Mouse (Mus musculus): ENCODE measurements at regions not wholly inside any gene's neighbourhood (a gene's known extent, or its start where the extent isn't known, plus 50 kb on each side); places are given as distances from the start of the nearest gene placed in this dataset.

DNA sequence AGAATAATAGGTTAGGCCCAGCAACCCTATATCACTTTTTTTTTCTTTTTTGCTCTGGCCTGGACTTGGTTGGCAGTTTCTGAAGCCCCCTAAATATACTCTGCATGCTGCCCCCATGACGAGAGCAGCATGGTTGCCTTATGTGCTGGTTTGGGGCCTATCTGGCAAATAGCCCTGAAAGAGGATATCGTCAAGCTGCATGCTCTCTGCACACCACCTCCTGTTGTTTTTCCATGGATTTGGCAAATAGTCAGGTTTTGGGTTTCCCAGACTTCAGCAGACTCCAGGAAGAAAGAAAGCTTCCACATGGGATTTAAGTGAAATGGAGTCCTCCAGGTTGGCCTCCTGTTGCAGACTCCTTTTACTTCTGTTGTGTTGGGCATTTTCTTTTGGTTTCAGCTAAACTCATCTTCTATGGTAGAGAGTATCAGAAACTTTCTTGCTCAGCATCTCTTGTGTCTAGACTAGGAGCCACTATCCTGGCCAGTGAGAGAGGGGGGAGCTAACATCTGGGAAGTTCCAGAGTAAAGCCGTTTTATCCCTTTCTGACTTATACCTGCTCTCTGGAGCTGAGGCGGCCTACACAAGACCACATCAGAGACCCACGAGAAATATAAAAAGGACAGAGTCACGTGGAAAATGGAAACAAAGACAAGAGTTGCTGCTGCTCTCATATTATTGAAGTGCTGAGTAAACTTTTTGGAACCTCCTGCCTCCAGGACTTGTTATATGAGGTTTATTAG is 140.4 kb upstream of the Egfl6 start:
- no peak for DNase-seq (ENCODE audit: low spot score)

DNA sequence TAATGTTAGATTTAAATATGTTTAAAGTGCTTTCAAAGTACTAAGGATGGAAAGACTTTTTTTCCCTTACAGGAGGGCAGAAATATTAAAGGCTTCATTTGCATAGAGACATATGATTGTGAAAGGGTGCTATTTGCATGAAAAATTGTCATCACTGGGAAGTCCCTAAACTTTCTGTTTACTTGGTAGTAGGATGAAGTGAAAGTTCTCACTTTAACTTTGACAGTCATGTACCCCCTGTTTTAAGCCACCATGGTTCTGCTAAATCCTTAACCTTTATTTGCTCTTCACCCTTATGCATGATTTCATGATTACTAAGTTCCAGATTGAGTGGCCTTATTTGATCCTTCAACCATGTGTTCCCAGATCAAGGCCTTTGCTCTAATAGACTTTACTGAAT is 132.6 kb upstream of the Egfl6 start:
- DNase-seq (ENCODE audit: low spot score), result no peak

- no peak for DNase-seq (ENCODE audit: low spot score)
These were observed 123.8 kb upstream of the Egfl6 start for GRCm38 (mm10) chrX:166709306-166709705.

DNA sequence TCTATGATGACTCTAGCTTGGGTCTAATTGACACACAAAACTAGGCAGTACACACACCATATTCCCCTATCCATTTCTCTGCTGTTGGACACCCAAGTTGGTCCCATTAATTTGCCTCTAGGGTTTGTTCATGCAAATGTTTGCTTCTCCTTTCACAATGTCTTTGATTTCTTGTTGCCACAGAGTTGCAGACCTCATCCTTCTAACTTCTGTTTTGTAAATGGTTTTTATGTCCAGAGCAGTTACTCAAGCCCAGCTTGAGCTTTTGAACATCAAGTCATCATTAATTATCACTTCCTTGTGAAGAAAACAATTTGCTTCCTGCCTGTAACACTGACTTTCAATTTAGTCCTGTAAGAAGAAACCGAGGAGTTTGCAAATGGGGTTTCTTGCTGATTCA is 122.6 kb upstream of the Egfl6 start:
- no peak for DNase-seq (ENCODE audit: low spot score)

GRCm38 (mm10) chrX:166707029-166707428 is 121.5 kb upstream of the Egfl6 start:
- no peak for DNase-seq (ENCODE audit: low spot score)

GRCm38 (mm10) chrX:166704311-166704710 is 118.8 kb upstream of the Egfl6 start:
- no peak for DNase-seq (ENCODE audit: low spot score)

GRCm38 (mm10) chrX:166694219-166694618 is 108.7 kb upstream of the Egfl6 start:
- no peak for DNase-seq (ENCODE audit: low spot score)

DNA sequence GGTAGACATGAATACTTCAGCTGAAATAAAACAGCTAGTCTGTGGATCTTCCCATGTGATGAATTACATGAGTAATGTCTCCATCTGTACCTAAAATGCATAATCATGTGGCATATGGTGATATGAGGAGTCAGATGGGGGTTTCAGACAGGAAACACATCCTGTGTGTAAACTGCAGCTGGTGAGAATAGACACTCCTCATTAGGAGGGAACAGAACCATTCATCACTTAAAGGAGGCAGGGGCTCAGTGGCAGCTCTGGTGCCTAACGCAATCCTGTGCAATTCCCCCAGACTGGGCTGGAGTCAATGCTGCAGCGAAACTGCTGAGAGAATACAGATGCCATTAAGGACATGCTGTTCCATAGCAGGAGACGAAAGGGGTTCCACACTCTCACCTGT is 103.3 kb upstream of the Egfl6 start:
- no peak for DNase-seq (ENCODE audit: low spot score)

DNA sequence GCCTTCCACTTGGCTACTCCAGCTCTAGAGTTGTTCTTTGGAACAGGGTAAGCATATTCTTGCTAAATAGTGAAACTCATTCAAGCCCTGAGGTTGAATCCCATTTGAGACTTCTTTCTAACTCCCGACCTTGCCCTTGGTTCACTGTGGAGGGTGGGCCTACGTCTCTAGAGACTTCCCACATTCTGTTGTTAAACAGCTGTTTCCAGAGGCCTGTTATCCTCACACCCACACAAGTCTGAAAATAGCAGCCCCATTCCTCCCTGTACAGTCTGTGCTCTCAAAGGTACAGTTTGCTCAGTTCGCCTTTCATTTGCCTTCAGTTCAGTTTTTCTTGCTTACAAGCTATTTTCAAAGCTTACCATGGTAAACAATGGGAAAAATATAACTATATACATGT is 87.9 kb upstream of the Egfl6 start:
- DNase-seq (ENCODE audit: low spot score), result no peak

- no peak for DNase-seq (ENCODE audit: low spot score)
These were observed 87.1 kb upstream of the Egfl6 start for GRCm38 (mm10) chrX:166672617-166673016.

DNA sequence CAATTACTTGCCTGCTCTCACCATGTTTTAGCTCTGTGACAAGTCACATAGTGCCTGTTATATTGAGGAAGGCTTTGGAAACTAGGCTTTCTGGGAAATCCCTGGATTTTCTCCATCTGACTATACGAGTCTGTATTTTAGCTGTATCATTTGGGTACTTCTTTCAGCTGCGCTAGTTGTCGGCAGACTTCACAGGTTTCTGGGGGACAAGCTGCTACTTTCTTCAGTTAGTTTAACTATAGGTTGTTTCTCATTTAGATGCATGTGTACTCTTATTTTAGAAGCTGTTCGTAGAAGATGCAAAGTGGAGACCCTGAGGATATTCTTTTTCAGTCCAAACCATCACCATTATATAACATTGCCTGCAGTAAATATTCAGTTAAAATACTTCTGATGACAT is 86.3 kb upstream of the Egfl6 start:
- no peak for DNase-seq (ENCODE audit: low spot score)

DNA sequence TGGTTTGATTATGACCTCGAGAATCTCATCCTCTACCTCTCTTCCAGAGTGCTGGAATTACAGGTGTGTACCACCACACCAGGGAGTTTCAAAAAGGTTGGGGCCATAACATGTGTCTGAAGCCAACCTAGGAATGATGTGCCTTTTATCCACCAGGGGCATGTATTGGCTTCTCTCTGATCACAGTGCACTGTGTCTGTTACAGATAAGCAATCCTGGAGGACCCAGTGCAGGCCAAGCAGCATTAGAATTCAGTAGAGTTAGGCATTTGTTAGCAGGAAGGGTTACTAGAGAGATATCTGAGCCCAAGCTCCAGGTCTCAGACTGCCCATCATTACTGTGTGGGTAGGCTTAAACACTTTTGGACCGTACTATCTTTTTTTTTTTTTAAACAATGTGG is 80.8 kb upstream of the Egfl6 start:
- no peak for DNase-seq (ENCODE audit: low spot score)

DNA sequence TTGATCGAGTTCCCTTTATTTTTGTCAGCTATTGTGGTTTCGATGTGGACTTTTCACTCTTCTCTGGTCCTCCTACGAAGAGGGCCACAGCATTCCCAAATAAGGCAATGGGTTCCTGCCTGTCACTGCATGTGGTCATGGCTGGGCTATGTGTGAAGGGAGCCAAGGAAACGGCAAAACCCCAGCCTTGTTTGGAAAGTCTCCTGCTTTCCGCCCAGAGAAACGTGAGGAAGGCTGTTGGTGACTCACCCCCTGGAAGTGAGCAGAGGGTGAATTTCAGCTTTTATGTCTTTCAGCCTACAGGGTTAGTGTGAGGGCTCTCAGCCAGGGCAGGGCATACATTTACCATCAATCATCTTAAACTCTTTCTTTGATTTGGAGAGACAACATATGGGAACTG is 76.3 kb upstream of the Egfl6 start:
- DNase-seq (ENCODE audit: low spot score), result no peak

DNA sequence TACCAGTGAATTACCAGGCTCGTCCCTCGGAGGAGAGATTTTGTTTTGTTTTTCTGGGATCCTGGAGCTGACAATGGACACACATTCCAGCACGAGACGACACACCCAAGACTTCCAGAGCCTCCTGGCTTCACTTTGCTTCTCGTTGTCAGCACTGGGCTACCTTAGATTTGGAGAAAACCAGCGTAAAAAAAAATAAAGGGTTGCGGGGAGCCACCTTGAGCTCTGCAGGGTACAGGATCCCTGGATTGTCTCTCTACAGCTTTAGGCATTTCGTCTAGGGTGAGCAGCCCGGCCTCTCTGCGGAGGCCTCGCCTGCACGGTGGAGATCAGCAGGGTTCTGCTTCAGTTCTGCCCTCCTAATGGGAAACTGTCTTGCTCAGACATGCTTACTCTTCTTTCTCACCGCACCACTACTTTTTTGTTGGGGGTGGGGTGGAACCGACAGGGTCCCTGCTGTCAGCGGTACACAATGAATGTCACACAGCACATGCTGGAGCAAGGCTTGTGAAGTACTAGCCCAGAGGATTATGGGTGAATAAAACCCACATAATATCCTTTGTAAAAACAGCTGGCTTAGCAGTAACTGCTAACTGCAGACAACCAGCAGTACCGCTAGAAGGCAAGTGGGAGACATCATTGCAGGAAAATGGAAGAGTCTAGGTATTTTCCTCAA is 75.7 kb upstream of the Egfl6 start:
- peak; percentile 8 for DNase-seq (ENCODE audit: low spot score)

DNA sequence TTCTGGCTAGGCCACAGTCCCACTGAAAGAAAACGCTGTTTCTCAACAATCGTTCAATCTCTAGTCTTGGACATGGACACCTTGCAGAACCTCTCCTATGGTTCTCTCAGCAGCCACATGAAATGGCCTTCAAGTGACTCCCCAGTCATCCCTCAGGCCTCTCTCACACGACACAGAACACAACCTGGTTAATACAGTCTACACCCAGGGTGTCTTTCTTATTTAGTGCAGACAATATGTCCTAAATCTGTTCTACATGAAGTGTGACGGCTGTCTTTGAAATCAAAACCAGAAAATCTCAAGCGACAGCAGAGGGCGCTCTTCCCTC is 75.2 kb upstream of the Egfl6 start:
- no peak for DNase-seq (ENCODE audit: low spot score)

- no peak for DNase-seq (ENCODE audit: low spot score)
These were observed 66.9 kb upstream of the Egfl6 start for GRCm38 (mm10) chrX:166652400-166652799.

GRCm38 (mm10) chrX:166645713-166646112 is 60.2 kb upstream of the Egfl6 start:
- DNase-seq (ENCODE audit: low spot score), result no peak

GRCm38 (mm10) chrX:166641256-166641655 is 55.7 kb upstream of the Egfl6 start:
- no peak for DNase-seq (ENCODE audit: low spot score)

DNA sequence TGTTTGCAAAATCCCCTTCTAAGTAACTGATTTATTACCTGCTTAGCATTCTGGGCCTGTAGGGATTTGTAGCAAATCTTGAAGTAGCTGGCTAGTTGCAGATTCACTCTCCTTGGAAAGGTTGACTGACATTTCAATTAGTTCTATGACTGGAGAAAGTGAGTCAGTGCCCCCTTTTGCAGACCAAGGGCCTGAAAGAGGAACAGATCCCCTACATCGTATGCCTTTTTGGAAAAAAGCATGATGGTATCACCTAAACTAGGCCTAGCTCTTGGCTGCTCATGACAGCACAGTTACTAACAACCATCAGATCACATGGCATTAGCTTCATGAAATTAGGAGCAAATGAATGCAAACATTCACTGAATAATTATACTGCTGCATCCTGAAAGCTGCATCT is 54.7 kb upstream of the Egfl6 start:
- no peak for DNase-seq (ENCODE audit: low spot score)

All from spleen, adult 12 weeks (tissue).